Mouse (Mus musculus): ENCODE results near the gene Rnase4. TPM values are rescaled to one million over a fixed set of nuclear protein-coding genes. Genes with fewer than 3 reads are reported as not detected.

Gene Rnase4
- polyA plus RNA-seq, 1 experiment: 35.1 TPM

- Histone ChIP-seq H3K4me3 (ENCODE audit: insufficient read depth, low read depth, low read length) (no peak overlapping the region), H3K27ac (ENCODE audit: insufficient read depth, low read depth, low read length) (no peak overlapping the region), H3K4me1 (ENCODE audit: control insufficient read depth, insufficient read depth, low read length) (no peaks in the 10 kb centered on the region), H3K36me3 (ENCODE audit: control insufficient read depth, insufficient read depth, low read length) (no peaks in the 10 kb centered on the region), H3K27me3 (replicated peaks; ENCODE audit: control insufficient read depth, insufficient read depth, low read length) (no peaks in the 10 kb centered on the region)
- WGBS: 26% methylated on average over 5 of the region's 5 CpGs
- DNase-seq: no peak
- TF ChIP-seq CTCF (conservative IDR thresholded peaks at IDR 0.05; ENCODE audit: insufficient read depth, insufficient read length, low read depth, low read length): no peak
- TF ChIP-seq POLR2A (IDR thresholded peaks at IDR 0.05; ENCODE audit: low read depth, low read length): no peak
Measured at GRCm38 (mm10) chr14:51149164-51149563, 58.3 kb downstream of the Rnase4 start.

- 94% methylated on average over 3 of the region's 3 CpGs for WGBS
Measured at GRCm38 (mm10) chr14:51150206-51150831, 59.4 kb downstream of the Rnase4 start.

GRCm38 (mm10) chr14:51152249-51152870 is 61.5 kb downstream of the Rnase4 start:
- Histone ChIP-seq H3K27ac (ENCODE audit: insufficient read depth, low read depth, low read length) (no peak overlapping the region), H3K36me3 (ENCODE audit: control insufficient read depth, insufficient read depth, low read length) (no peaks in the 10 kb centered on the region), H3K27me3 (replicated peaks; ENCODE audit: control insufficient read depth, insufficient read depth, low read length) (no peaks in the 10 kb centered on the region), H3K4me3 (ENCODE audit: insufficient read depth, low read depth, low read length) (no peak overlapping the region), H3K4me1 (ENCODE audit: control insufficient read depth, insufficient read depth, low read length) (no peaks in the 10 kb centered on the region)
- no peak for TF ChIP-seq CTCF (conservative IDR thresholded peaks at IDR 0.05; ENCODE audit: insufficient read depth, insufficient read length, low read depth, low read length)
- no peak for TF ChIP-seq POLR2A (IDR thresholded peaks at IDR 0.05; ENCODE audit: low read depth, low read length)
- WGBS: 76% methylated on average over 5 of the region's 5 CpGs
- no peak for DNase-seq

More at GRCm38 (mm10) chr14:51150206-51150831, 59.4 kb downstream of the Rnase4 start:
- Histone ChIP-seq H3K27me3 (replicated peaks; ENCODE audit: control insufficient read depth, insufficient read depth, low read length) (no peaks in the 10 kb centered on the region), H3K36me3 (ENCODE audit: control insufficient read depth, insufficient read depth, low read length) (no peaks in the 10 kb centered on the region), H3K4me3 (ENCODE audit: insufficient read depth, low read depth, low read length) (no peak overlapping the region), H3K27ac (ENCODE audit: insufficient read depth, low read depth, low read length) (no peak overlapping the region), H3K4me1 (ENCODE audit: control insufficient read depth, insufficient read depth, low read length) (no peaks in the 10 kb centered on the region)
- no peak for DNase-seq
- TF ChIP-seq CTCF (conservative IDR thresholded peaks at IDR 0.05; ENCODE audit: insufficient read depth, insufficient read length, low read depth, low read length): no peak
- no peak for TF ChIP-seq POLR2A (IDR thresholded peaks at IDR 0.05; ENCODE audit: low read depth, low read length)

Other genes starting within 250 kb of the Rnase4 start
- 17.6 and 18.8 TPM in 2 replicates for gene Tep1, start 220.5 kb upstream of the Rnase4 start, polyA plus RNA-seq (2012; rRNA removed)
- 0.34 and 1.2 TPM in 2 replicates for gene Klhl33, start 193.6 kb upstream of the Rnase4 start, polyA plus RNA-seq (2012; rRNA removed)
- gene Osgep, start 166.2 kb upstream of the Rnase4 start, polyA plus RNA-seq (2012; rRNA removed): 54.6 and 77.8 TPM in 2 replicates
- gene Apex1, start 166.1 kb upstream of the Rnase4 start, polyA plus RNA-seq (2012; rRNA removed): 24.0 and 31.3 TPM in 2 replicates
- gene Pip4p1, start 160.2 kb upstream of the Rnase4 start, polyA plus RNA-seq (2012; rRNA removed): 68.1 and 79.3 TPM in 2 replicates
- 79.2 and 91.3 TPM in 2 replicates for gene Pnp, start 160.0 kb upstream of the Rnase4 start, polyA plus RNA-seq (2012; rRNA removed)
- gene Gm49342, start 146.6 kb upstream of the Rnase4 start, polyA plus RNA-seq (2012; rRNA removed): 42.3 and 52.8 TPM in 2 replicates
- gene Pnp2, start 135.1 kb upstream of the Rnase4 start, polyA plus RNA-seq (2012; rRNA removed): 0.54 and 0.56 TPM in 2 replicates
- not detected in 2 replicates for gene Rnase10, start 83.3 kb upstream of the Rnase4 start, polyA plus RNA-seq (2012; rRNA removed)
- gene Rnase9, start 49.2 kb upstream of the Rnase4 start, polyA plus RNA-seq (2012; rRNA removed): not detected in 2 replicates
- gene Rnase11, start 40.9 kb upstream of the Rnase4 start, polyA plus RNA-seq (2012; rRNA removed): not detected in 2 replicates
- not detected in 2 replicates for gene Rnase12, start 33.4 kb upstream of the Rnase4 start, polyA plus RNA-seq (2012; rRNA removed)
- gene Olfr750, start 16.6 kb upstream of the Rnase4 start, polyA plus RNA-seq (2012; rRNA removed): not detected in 2 replicates
- 4.7 and 5.1 TPM in 2 replicates for gene Ang, start 73 bp downstream of the Rnase4 start, polyA plus RNA-seq (2012; rRNA removed)
- 0.42 and 0.64 TPM in 2 replicates for gene Eddm3b, start 23.3 kb downstream of the Rnase4 start, polyA plus RNA-seq (2012; rRNA removed)
- gene Rnase6, start 32.8 kb downstream of the Rnase4 start, polyA plus RNA-seq (2012; rRNA removed): 3.4 and 8.5 TPM in 2 replicates
- 0.25 and 0.39 TPM in 2 replicates for gene Rnase1, start 55.7 kb downstream of the Rnase4 start, polyA plus RNA-seq (2012; rRNA removed)
- not detected in 2 replicates for gene Rnase2b, start 71.2 kb downstream of the Rnase4 start, polyA plus RNA-seq (2012; rRNA removed)
- not detected in 2 replicates for gene Ang2, start 108.1 kb downstream of the Rnase4 start, polyA plus RNA-seq (2012; rRNA removed)
- not detected in 2 replicates for gene Ear14, start 112.3 kb downstream of the Rnase4 start, polyA plus RNA-seq (2012; rRNA removed)
- gene Rnase2a, start 165.0 kb downstream of the Rnase4 start, polyA plus RNA-seq (2012; rRNA removed): not detected in 2 replicates